Mouse (Mus musculus) testis, adult 2 months (tissue): Measurements from ENCODE around the gene Slc24a3.

Experiments used
- CTCF ChIP-seq: fragments of 200-500 bp; IDR thresholded peaks from 2 replicates; pipeline ENCODE4 v1.5.1; 2012; ENCODE audit warnings: low read depth, mild to moderate bottlenecking, inconsistent platforms, low read length, moderate library complexity; ENCODE audit not compliant: control insufficient read depth, insufficient read depth, insufficient replicate concordance
- POLR2A ChIP-seq: fragments of 200-500 bp; IDR thresholded peaks from 2 replicates; pipeline ENCODE4 v1.6.1; 2012; ENCODE audit warnings: low read depth, mild to moderate bottlenecking, inconsistent platforms, low read length, moderate library complexity; ENCODE audit not compliant: control insufficient read depth

DNA sequence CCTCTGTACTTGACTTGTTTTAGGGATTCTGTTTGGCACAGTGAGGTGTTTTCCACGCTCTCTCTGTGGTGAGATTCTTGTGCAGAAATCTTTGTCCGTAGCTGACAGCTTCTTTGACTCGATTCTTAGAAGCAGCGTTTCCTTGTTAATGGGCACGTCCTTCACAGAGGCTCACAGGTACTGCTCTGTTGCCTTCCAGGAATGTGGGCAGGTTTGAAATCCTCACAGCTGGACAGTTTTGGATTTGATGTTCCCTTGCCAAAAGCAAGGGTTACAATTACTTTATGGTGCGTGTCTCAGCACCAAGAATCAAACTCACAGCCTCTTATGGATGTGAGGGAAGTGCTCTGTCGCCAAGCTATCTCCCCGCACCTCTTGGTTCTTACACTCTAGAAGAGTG is 14.9 kb downstream of the Slc24a3 start:
- TF ChIP-seq POLR2A (no peak), CTCF (no peak)
